Mouse (Mus musculus) lung, postnatal 0 days (tissue): Measurements from ENCODE around the gene Dpy19l3.

Experiments
- CTCF ChIP-seq: IDR thresholded peaks from 2 replicates; pipeline ENCODE4 v1.5.1; 2016; ENCODE audit warnings: antibody characterized with exemption, mild to moderate bottlenecking
- EP300 ChIP-seq: IDR thresholded peaks from 2 replicates; pipeline ENCODE4 v1.6.1; 2016; ENCODE audit warnings: antibody characterized with exemption, mild to moderate bottlenecking, control low read depth

GRCm38 (mm10) chr7:35770122-35770521, 15.9 kb upstream of the Dpy19l3 start:
- TF ChIP-seq CTCF = no peak
- no peak for TF ChIP-seq EP300
